Mouse (Mus musculus) cortical plate, adult 2 months (tissue): ENCODE data around the gene Cited4. TPM values are rescaled to one million over a fixed set of nuclear protein-coding genes. Genes with fewer than 3 reads are reported as not detected.

ENCODE experiments used
- H3K27ac ChIP-seq: fragments of 200-500 bp; 2 replicates; pipeline ENCODE4 v1.5.1; 2012; ENCODE audit warnings: low read length, control low read depth, inconsistent platforms; ENCODE audit not compliant: insufficient read depth
- H3K4me1 ChIP-seq: fragments of 200-500 bp; 2 replicates; pipeline ENCODE4 v1.6.1; 2011; ENCODE audit warnings: low read length; ENCODE audit not compliant: control insufficient read depth, insufficient read depth
- H3K4me3 ChIP-seq: fragments of 200-500 bp; 2 replicates; pipeline ENCODE4 v1.5.1; 2011; ENCODE audit warnings: mild to moderate bottlenecking, low read length, control low read depth; ENCODE audit not compliant: insufficient read depth
- CTCF ChIP-seq: fragments of 200-500 bp; IDR thresholded peaks from 2 replicates; pipeline ENCODE4 v1.5.1; 2011; ENCODE audit warnings: mild to moderate bottlenecking, control low read depth, low read length; ENCODE audit not compliant: insufficient read depth; ENCODE audit errors: extremely low read depth
- POLR2A ChIP-seq: fragments of 200-500 bp; IDR thresholded peaks from 2 replicates; pipeline ENCODE4 v1.6.1; 2011; ENCODE audit warnings: mild to moderate bottlenecking, low read length, control low read depth; ENCODE audit not compliant: insufficient read depth; ENCODE audit errors: extremely low read depth
- polyA plus RNA-seq: library from polyadenylated mRNA; depleted of rRNA; stranded (reverse); fragments of >200 nt; gene quantifications from 2 replicates; pipeline ENCODE4 v1.2.3, GENCODE M21; 2012; rRNA removed

Gene Cited4
- polyA plus RNA-seq, 1 experiment: 16.8 TPM

- Histone ChIP-seq H3K4me1 (peaks cover 2% of the 10 kb centered on the region; the same call in 1 of the 2 replicates), H3K4me3 (no peak overlapping the region), H3K27ac (no peak overlapping the region)
- TF ChIP-seq POLR2A (no peak), CTCF (no peak)
These were observed 31.6 kb downstream of the Cited4 start for GRCm38 (mm10) chr4:120697799-120698484.

DNA sequence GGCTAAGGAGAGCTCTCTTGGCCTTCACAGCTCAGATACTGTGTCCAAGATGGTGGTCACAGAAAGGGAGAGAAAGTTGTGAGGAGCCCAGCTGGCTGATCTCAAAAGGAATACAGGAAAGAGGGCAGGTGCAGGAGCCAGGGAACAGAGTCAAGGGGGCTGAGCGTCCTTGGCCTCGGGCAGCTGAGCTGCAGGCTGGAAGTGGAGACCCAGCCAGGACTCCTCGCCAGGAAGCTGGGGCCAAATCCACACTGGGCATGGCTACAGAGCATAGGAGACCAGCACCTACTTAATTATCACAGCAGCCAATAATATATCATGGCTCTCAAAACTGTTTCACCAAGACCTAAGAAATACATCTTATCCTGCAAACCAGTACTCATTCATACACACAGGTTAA is 34.8 kb downstream of the Cited4 start:
- TF ChIP-seq POLR2A (no peak), CTCF (no peak)
- peaks cover 2% of the 10 kb centered on the region; the same call in 1 of the 2 replicates for H3K4me1 ChIP-seq
- no peak overlapping the region for H3K27ac ChIP-seq
- no peak overlapping the region for H3K4me3 ChIP-seq

DNA sequence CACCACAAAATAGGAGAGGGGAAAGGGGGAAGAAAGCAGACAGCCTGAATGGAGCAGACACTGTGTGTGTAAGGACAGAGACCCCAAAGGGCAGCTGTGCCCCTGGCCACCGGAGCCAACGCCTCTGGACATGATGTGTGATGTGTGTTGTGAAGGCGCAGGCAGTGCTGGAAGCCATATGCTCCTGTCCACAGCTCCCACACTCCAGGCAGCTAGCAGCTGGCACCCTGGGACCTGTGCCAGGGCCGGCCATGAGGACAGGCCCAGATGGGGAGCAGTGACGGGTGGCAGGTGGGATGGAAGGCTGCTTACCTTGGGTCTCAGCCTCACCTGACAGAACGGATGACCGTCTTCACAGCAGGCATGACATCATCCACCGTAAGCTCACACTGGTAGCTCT is 35.7 kb downstream of the Cited4 start:
- no peak for TF ChIP-seq POLR2A
- TF ChIP-seq CTCF: no peak
- Histone ChIP-seq H3K27ac (no peak overlapping the region), H3K4me1 (peaks cover 2% of the 10 kb centered on the region; the same call in 1 of the 2 replicates)

GRCm38 (mm10) chr4:120702511-120702910 is 36.1 kb downstream of the Cited4 start:
- Histone ChIP-seq H3K4me3 (no peak overlapping the region), H3K27ac (no peak overlapping the region), H3K4me1 (peaks cover 2% of the 10 kb centered on the region; the same call in 1 of the 2 replicates)
- TF ChIP-seq CTCF (no peak), POLR2A (no peak)

More for the DNA sequence above, 35.7 kb downstream of the Cited4 start:
- no peak overlapping the region for H3K4me3 ChIP-seq

GRCm38 (mm10) chr4:120712236-120712635 is 45.9 kb downstream of the Cited4 start:
- TF ChIP-seq CTCF: no peak
- no peak overlapping the region for H3K27ac ChIP-seq
- no peaks in the 10 kb centered on the region; the same call in 1 of the 2 replicates for H3K4me1 ChIP-seq

GRCm38 (mm10) chr4:120713021-120713420 is 46.6 kb downstream of the Cited4 start:
- TF ChIP-seq POLR2A: no peak
- no peak for TF ChIP-seq CTCF
- Histone ChIP-seq H3K4me1 (no peaks in the 10 kb centered on the region; the same call in none of the 2 replicates), H3K4me3 (no peak overlapping the region), H3K27ac (no peak overlapping the region)

More at GRCm38 (mm10) chr4:120712236-120712635, 45.9 kb downstream of the Cited4 start:
- no peak overlapping the region for H3K4me3 ChIP-seq

DNA sequence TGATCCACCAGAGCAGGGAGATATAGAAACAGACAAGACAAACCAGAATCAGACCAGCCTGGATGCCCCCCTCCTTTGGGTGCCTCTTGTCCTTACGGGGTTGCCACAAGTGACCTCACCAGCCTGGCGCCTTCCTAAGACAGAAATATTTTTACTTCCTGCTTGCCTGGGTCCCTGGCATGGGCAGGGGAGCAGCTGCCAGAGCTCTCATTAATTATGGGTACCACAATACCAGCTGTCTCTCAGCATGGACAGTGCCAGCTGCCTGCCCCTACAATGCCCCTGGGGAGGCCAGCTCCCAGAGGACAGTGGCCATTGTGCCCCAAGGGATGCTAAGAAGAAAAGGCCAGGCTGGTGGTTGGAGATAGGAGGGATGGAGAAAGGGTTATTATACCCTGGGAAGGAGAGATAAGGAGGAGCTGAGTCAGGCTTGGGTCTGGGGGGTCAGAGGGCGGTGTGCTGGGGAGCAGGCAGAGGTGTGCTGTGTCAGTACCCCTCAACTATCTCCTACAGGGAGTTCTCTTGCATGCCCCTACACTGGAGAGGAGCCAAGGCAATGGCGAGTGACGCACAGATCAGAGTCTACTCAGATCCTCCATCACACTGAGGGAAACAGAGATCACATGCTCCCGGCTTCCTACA is 47.6 kb downstream of the Cited4 start:
- no peaks in the 10 kb centered on the region; the same call in none of the 2 replicates for H3K4me1 ChIP-seq
- H3K4me3 ChIP-seq: no peak overlapping the region
- no peak overlapping the region for H3K27ac ChIP-seq
- TF ChIP-seq CTCF: no peak
- TF ChIP-seq POLR2A: no peak

GRCm38 (mm10) chr4:120716141-120716571 is 49.8 kb downstream of the Cited4 start:
- Histone ChIP-seq H3K4me3 (peak overlapping the region; percentile 22), H3K4me1 (no peaks in the 10 kb centered on the region; the same call in none of the 2 replicates), H3K27ac (no peak overlapping the region)
- TF ChIP-seq POLR2A: no peak
- TF ChIP-seq CTCF: no peak

GRCm38 (mm10) chr4:120716765-120717164 is 50.4 kb downstream of the Cited4 start:
- H3K27ac ChIP-seq: no peak overlapping the region
- no peaks in the 10 kb centered on the region; the same call in none of the 2 replicates for H3K4me1 ChIP-seq
- H3K4me3 ChIP-seq: peak overlapping the region; percentile 22; the same call in 1 of the 2 replicates
- TF ChIP-seq POLR2A (no peak), CTCF (no peak)

Other genes starting within 250 kb of the Cited4 start
- 0.06 and 0.10 TPM in 2 replicates for gene Slfnl1, start 134.3 kb upstream of the Cited4 start, polyA plus RNA-seq
- 31.2 and 33.8 TPM in 2 replicates for gene Ctps, start 96.3 kb upstream of the Cited4 start, polyA plus RNA-seq
- gene Gm8439, start 77.8 kb upstream of the Cited4 start, polyA plus RNA-seq: not detected in 2 replicates
- gene Kcnq4, start 82.0 kb downstream of the Cited4 start, polyA plus RNA-seq: 10.9 and 11.2 TPM in 2 replicates
- gene Nfyc, start 165.0 kb downstream of the Cited4 start, polyA plus RNA-seq: 87.5 and 88.5 TPM in 2 replicates
- gene Rims3, start 188.2 kb downstream of the Cited4 start, polyA plus RNA-seq: 95.7 and 102 TPM in 2 replicates